Mouse (Mus musculus): Measurements from ENCODE around the gene Gm14214.

The Gm14214 gene

DNA sequence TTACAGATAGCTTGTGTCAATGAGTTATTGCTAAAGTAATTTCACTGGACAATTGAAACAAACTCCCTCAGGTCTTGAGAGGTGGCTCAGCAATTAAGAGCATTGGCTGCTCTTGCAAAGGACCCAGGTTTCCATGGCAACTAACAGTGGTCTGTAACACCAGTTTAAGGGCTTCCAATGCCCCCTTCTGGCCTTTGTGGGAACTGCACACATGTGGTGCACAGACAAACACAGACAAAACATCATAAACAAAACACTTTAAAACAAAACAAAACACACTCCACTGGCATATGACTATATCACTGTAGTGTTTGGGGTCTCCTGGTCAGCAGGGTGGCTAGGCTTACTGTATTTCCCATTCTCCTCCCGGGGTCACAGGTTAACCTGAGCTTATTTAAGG, 4.2 kb upstream of the Gm14214 start:
- no peak for DNase-seq (ENCODE audit: low spot score)

DNA sequence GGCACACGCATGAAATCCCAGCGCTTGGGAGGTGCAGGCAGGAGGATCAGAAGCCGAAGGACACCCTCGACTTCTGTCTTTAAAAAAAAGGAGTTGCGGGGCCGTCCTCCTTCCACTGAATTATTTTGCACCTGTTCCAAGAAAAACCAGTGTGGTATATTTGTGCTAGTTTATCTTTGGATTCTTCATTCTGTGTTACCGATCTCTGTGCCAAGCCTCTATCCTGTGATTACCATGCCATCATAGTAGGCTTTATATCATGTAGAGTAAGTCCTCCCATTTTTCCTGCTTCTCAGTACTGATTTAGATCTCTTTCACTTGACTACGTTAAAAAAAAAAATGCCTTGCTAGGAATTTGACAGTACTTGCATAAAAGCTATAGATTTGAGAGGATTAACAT, 1.8 kb upstream of the Gm14214 start:
- DNase-seq (ENCODE audit: low spot score), result no peak

DNA sequence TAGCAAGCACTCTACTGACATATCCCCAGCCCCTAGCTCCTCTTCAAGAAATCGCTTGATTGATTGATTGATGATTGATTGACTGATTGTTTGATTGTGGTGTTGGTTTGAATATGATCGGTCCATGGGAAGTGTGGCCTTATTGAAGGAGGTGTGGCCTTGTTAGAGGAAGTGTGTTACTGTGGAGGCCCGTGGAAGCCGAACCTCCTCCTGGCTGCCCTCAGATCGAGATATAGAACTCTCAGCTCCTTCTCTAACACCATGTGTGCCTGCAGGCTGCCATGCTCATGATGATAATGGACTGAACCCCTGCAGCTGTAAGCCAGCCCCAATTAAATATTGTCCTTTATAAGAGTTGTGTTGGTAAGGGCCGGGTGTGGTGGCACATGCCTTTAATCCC, 2.8 kb downstream of the Gm14214 start:
- DNase-seq (ENCODE audit: low spot score), result no peak

DNA sequence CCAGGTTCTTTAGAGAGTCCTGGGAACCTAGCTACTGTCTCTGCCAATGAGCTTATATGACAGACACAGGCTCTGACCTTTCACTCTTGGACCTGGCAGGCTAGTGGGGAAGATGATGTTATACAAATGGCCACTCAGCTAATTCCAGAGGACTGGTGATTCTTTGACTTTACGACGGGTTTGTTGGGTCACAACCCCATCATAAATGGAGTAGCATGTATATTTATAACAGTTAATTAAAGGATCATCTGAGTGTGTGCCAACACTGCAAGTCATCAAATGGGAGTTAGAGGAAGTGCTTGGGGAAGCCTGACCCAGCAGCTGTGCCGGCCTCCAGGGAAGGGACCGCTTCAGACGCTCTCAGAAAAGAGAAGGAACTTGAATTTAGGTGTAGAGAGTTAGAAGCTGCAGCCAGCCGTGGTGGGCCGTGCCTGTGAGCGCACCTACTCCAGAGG, 4.2 kb downstream of the Gm14214 start:
- DNase-seq (ENCODE audit: low spot score), result no peak

DNA sequence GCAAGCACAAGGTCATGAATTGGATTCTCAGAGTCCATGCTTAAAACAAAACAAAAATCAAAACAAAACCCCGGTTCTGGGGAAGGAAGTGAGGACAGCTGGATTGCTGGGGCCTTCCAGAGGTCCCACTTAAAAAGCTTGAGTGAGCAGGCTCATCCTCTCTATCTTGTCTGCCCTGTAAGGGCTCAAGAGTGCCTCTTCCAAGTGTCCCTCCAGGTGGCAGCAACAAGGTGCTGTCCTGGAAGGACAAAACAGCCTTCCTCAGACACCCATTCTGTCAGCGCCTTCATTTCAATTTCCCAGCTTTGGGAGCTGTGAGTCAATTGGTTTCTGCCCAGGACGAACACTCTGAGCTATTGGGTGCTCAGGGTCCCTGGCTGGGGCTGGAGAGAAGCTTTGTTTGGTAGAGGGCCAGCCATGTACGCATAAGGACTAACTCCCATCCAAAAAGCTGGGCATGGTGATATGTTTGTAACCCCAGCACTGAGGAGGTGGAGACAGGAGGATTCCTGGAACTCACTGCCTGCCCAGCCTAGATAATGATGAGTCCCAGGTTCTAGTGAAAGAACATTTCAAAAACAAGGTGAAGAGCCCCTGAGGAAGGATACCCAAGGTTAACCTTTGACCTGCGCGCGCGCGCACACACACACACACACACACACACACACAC, 4.9 kb downstream of the Gm14214 start:
- DNase-seq (ENCODE audit: low spot score), result no peak

DNA sequence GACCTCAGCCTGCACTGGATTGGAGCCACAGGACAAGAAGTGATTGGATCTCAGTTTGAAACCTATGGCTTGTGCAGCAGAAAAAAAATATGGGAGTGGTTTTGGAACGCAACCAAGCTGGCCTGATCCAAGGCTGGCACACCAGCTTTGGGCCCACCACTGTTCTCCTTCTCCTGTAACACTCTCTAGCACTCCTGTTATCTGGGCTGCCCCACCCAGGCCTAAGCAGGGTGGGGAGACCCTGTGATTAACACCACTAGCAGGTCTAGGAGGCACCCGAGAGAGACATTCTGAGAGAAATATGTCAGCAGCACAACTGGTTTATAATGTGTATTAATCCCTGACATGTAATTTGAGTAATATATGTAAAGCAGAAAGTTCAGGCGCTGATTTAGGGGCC, 6.6 kb downstream of the Gm14214 start:
- DNase-seq (ENCODE audit: low spot score), result no peak

DNA sequence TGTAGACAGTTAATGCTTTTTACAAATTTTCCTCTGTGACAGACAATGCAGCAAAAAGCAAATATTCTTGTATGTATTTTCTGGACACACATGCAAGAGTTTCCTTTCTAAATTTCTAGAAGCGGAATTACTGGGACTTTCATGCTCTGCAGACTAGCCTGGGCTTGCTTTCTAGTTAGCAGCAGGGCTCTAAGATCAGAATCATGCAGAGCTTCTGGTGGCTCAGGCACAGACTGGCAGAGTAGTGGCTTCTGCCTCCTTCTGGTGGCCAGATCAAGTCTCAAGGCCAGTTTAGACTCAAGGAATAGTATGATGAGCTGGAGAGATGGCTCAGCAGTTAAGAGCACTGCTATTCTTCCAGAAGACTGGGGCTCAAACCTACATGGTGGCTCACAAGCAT, 11.4 kb downstream of the Gm14214 start:
- no peak for DNase-seq (ENCODE audit: low spot score)

- DNase-seq (ENCODE audit: low spot score), result no peak
These were observed 12.1 kb downstream of the Gm14214 start for GRCm38 (mm10) chr2:154757691-154758090.

DNA sequence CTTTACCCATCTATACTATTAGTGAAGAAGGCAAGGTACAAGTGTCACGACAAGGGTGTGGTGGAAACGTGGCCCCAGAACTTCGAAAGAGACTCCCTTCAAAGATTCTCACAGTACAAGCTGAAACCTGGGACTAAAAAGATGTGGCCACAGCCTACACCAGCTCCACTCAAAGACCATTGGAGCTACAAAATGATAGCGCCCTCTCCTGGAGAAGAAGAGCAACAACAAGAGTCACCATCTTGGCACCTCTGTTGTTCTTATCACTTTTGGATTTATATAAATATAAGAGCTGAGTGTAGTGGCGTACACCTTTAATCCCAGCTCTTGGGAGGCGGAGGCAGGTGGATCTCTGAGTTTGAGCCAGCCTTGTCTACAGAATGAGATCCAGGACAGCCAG, 14.0 kb downstream of the Gm14214 start:
- no peak for DNase-seq (ENCODE audit: low spot score)

- DNase-seq (ENCODE audit: low spot score), result no peak
These were observed 15.7 kb downstream of the Gm14214 start for GRCm38 (mm10) chr2:154754068-154754560.

GRCm38 (mm10) chr2:154751924-154752323, 17.9 kb downstream of the Gm14214 start:
- no peak for DNase-seq (ENCODE audit: low spot score)

- DNase-seq (ENCODE audit: low spot score), result no peak
These were observed 20.5 kb downstream of the Gm14214 start for GRCm38 (mm10) chr2:154749046-154750036.

- DNase-seq (ENCODE audit: low spot score), result no peak
These were observed 21.4 kb downstream of the Gm14214 start for GRCm38 (mm10) chr2:154748383-154748782.

- no peak for DNase-seq (ENCODE audit: low spot score)
These were observed 25.9 kb downstream of the Gm14214 start for GRCm38 (mm10) chr2:154743915-154744314.

- DNase-seq (ENCODE audit: low spot score), result no peak
These were observed 26.7 kb downstream of the Gm14214 start for GRCm38 (mm10) chr2:154742911-154743819.

- no peak for DNase-seq (ENCODE audit: low spot score)
These were observed 31.2 kb downstream of the Gm14214 start for GRCm38 (mm10) chr2:154738621-154739020.

DNA sequence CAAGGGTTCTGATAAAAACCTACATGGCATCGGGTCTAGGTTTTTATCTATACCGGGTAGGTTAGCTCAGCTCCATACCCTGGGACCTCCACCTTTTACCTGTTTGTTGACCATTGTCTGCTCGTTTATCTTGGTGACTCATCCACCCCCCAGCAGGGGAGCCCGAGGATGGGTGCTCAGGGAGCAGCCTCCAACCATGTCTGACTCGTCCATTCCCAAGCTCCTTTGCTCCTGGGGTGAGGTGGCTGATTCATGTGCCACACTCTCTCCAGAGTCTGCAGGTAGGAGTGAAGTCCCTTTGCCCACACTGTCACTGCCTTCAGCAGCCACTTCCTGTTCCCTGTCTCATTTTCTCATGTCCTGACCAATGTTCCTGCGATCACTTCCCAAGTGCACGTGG, 33.8 kb downstream of the Gm14214 start:
- no peak for DNase-seq (ENCODE audit: low spot score)

DNA sequence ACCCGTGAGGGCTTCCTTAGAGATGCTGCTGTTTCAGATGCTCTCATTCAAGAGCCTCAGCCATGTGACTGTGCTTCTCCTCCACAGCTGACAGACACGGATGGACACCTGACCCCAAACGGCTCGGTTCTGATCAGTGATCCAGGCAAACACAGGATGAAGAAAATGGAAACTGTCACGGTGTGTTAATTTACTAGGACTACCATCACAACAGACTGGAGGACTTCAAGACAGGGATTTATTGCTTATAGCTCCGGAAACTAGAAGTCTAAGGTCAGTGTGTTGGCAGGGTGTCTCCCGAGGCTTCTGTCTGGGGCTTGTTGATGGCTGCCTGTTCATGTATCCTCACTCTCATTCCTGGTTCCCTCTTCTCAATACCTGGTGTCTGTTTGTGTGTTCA, 34.4 kb downstream of the Gm14214 start:
- no peak for DNase-seq (ENCODE audit: low spot score)

DNA sequence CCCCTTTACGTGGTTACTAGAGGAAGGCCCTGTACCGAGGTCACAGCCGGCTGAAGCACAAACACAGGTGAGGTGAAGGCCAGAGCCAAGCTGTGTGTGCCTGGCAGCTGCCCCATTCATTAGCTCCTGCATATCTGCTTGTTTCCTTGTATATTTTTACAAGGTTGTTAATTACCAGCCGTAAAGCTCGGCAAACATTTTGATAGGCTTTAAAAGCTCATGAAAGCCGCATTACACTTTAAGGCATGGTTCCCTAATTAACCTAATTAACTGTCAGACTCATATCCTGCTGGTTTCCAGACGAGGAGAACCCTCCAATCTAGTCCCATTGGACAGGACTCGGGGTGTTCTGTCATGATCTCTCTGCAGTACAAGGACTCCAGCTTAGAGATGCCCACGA, 34.9 kb downstream of the Gm14214 start:
- DNase-seq (ENCODE audit: low spot score), result no peak

- DNase-seq (ENCODE audit: low spot score), result no peak
These were observed 37.2 kb downstream of the Gm14214 start for GRCm38 (mm10) chr2:154732503-154733141.

- DNase-seq (ENCODE audit: low spot score), result no peak
These were observed 37.9 kb downstream of the Gm14214 start for GRCm38 (mm10) chr2:154731916-154732315.
